In genomic region chr5:140411339-140411738, GRCm38 (mm10) we compare ENCODE assay signal across 10 mouse cellular contexts. TPM values are rescaled to one million over a fixed set of nuclear protein-coding genes. Genes with fewer than 3 reads are reported as not detected.
DNase-seq lines count a peak whose midpoint lies in the region; ATAC-seq and TF ChIP-seq lines count a peak whose summit lies in the region.
"Had no signal": no experiment of that assay in that cellular context is flagged by ENCODE, and none has a peak within 500 bp of the region (broad histone marks: within the 10 kb centered on the region; RNA-seq: fewer than 3 reads in every experiment).

No protein-coding gene starts in this region.

- H3K4me1 ChIP-seq in kidney, postnatal 0 days (replicated peaks; ENCODE audit: insufficient read depth, low read length), result peaks cover 7% of the 10 kb centered on the region
- peaks cover 2% of the 10 kb centered on the region; the same call in 1 of the 2 replicates for H3K4me1 ChIP-seq in liver, postnatal 0 days (ENCODE audit: insufficient read depth)

- no peak overlapping the region for H3K4me2 ChIP-seq in kidney, postnatal 0 days (ENCODE audit: low read length)
- H3K4me2 ChIP-seq in liver, postnatal 0 days (ENCODE audit: low read depth, low read length), result no peak overlapping the region

- peak; percentile 73 for TF ChIP-seq CTCF in kidney, postnatal 0 days (IDR thresholded peaks at IDR 0.05; ENCODE audit: low read depth)
- TF ChIP-seq CTCF in liver, postnatal 0 days (IDR thresholded peaks at IDR 0.05; ENCODE audit: low read depth), result peak; percentile 80

- H3K9ac ChIP-seq in kidney, postnatal 0 days (ENCODE audit: low read depth, low read length), result no peak overlapping the region
- H3K9ac ChIP-seq in liver, postnatal 0 days (replicated peaks), result no peak overlapping the region

- 40% methylated on average over 8 of the region's 8 CpGs for whole genome bisulfite sequencing in kidney, postnatal 0 days
- 26% methylated on average over 8 of the region's 8 CpGs for WGBS in liver, postnatal 0 days (ENCODE audit: insufficient replicate concordance)

- DNase-seq in cerebellum, adult 18-20 months, result peak; percentile 39 to 52
- DNase-seq in cerebellum, adult 11 months, result no peak
- peak; percentile 92 for DNase-seq in 3T3-L1 (ENCODE audit: low read depth, low spot score)
- peak; percentile 82 for DNase-seq in adrenal gland, postnatal 14 days
- peak; percentile 66 for DNase-seq in kidney, postnatal 0 days (ENCODE audit: low spot score)
- DNase-seq in liver, postnatal 0 days, result peak; percentile 77
- peak; percentile 34 to 71 for DNase-seq in spleen, adult 18-20 months

- no peaks in the 10 kb centered on the region for H3K36me3 ChIP-seq in kidney, postnatal 0 days (ENCODE audit: insufficient read depth, low read length)
- no peaks in the 10 kb centered on the region for H3K36me3 ChIP-seq in liver, postnatal 0 days (replicated peaks; ENCODE audit: insufficient read depth, low read length)

- no peaks in the 10 kb centered on the region for H3K9me3 ChIP-seq in kidney, postnatal 0 days (replicated peaks; ENCODE audit: low read length)
- H3K9me3 ChIP-seq in liver, postnatal 0 days (ENCODE audit: low read length), result no peaks in the 10 kb centered on the region

- no peak for TF ChIP-seq EP300 in liver, postnatal 0 days (IDR thresholded peaks at IDR 0.05; ENCODE audit: low read depth)

- peak; percentile 72 for ATAC-seq in erythroblast, adult 5-6 weeks (replicated peaks; ENCODE audit: low FRiP score, poor library complexity, severe bottlenecking)
- no peak for ATAC-seq in kidney, postnatal 0 days (replicated peaks; ENCODE audit: low FRiP score, low read depth)
- peak; percentile 50; the same call in 1 of the 2 replicates for ATAC-seq in liver, postnatal 0 days

- H3K27ac ChIP-seq in kidney, postnatal 0 days, result no peak overlapping the region
- H3K27ac ChIP-seq in liver, postnatal 0 days (ENCODE audit: low read depth), result no peak overlapping the region

- no peak overlapping the region for H3K4me3 ChIP-seq in kidney, postnatal 0 days (replicated peaks; ENCODE audit: low read depth, low read length)
- no peak overlapping the region for H3K4me3 ChIP-seq in liver, postnatal 0 days (ENCODE audit: low read depth, low read length)

- H3K27me3 ChIP-seq in kidney, postnatal 0 days (ENCODE audit: insufficient read depth, low read length), result no peaks in the 10 kb centered on the region
- no peaks in the 10 kb centered on the region for H3K27me3 ChIP-seq in liver, postnatal 0 days (ENCODE audit: insufficient read depth, low read length)

RNA-seq across cellular contexts. Expression of gene Eif3b, which starts 7.8 kb away (rescaled TPM):
- total RNA-seq in adrenal gland, postnatal 14 days (2021), result 154 and 167 TPM in 2 replicates
- total RNA-seq in erythroblast, adult 5-6 weeks (2015; ENCODE audit: low replicate concordance), result 58.0 and 74.0 TPM in 2 replicates
- total RNA-seq in erythroblast, adult 5-6 weeks (2017; ENCODE audit: low replicate concordance), result 17.0 and 37.8 TPM in 2 replicates
- 77.9 and 88.6 TPM in 2 replicates for polyA plus RNA-seq in kidney, postnatal 0 days (2015; fragmentation: Nextera tagmentation; extraction: Ambion mirVana)
- 35.5 and 38.7 TPM in 2 replicates for polyA plus RNA-seq in liver, postnatal 0 days (2015; fragmentation: Nextera tagmentation; extraction: Ambion mirVana)

RNA-seq across cellular contexts. Expression of gene Snx8, which starts 22.3 kb away (rescaled TPM):
- total RNA-seq in adrenal gland, postnatal 14 days (2021), result 17.7 and 26.1 TPM in 2 replicates
- total RNA-seq in erythroblast, adult 5-6 weeks (2015; ENCODE audit: low replicate concordance), result 1.0 and 1.2 TPM in 2 replicates
- 0.94 and 1.7 TPM in 2 replicates for total RNA-seq in erythroblast, adult 5-6 weeks (2017; ENCODE audit: low replicate concordance)
- polyA plus RNA-seq in kidney, postnatal 0 days (2015; fragmentation: Nextera tagmentation; extraction: Ambion mirVana), result 28.8 and 31.8 TPM in 2 replicates
- polyA plus RNA-seq in liver, postnatal 0 days (2015; fragmentation: Nextera tagmentation; extraction: Ambion mirVana), result 11.4 and 12.1 TPM in 2 replicates

RNA-seq across cellular contexts. Expression of gene Gm4869, which starts 34.1 kb away (rescaled TPM):
- total RNA-seq in adrenal gland, postnatal 14 days (2021), result not detected in 2 replicates
- not detected in 2 replicates for total RNA-seq in erythroblast, adult 5-6 weeks (2015; ENCODE audit: low replicate concordance)
- not detected in 2 replicates for total RNA-seq in erythroblast, adult 5-6 weeks (2017; ENCODE audit: low replicate concordance)
- polyA plus RNA-seq in kidney, postnatal 0 days (2015; fragmentation: Nextera tagmentation; extraction: Ambion mirVana), result not detected in 2 replicates
- not detected in 2 replicates for polyA plus RNA-seq in liver, postnatal 0 days (2015; fragmentation: Nextera tagmentation; extraction: Ambion mirVana)
- total RNA-seq: left cerebral cortex, postnatal 10 days had no signal
- polyA plus RNA-seq: stomach, embryonic 16.5 days had no signal
